Mouse (Mus musculus): ENCODE results near the gene Zrsr1.
A peak's percentile ranks its signal among the peaks of the same experiment; 100 is the strongest.

- TF ChIP-seq CTCF (IDR thresholded peaks at IDR 0.05; ENCODE audit: low read depth, low read length) (no peak), POLR2A (IDR thresholded peaks at IDR 0.05; ENCODE audit: borderline replicate concordance, low read depth, low read length) (0 out of 2 replicates have a peak, but pooled peaks have one; percentile 42)
These were observed 36.5 kb downstream of the Zrsr1 start for GRCm38 (mm10) chr11:23008181-23008823.
